Comparison of ENCODE assay signal across 23 mouse cellular contexts in the genomic region with DNA sequence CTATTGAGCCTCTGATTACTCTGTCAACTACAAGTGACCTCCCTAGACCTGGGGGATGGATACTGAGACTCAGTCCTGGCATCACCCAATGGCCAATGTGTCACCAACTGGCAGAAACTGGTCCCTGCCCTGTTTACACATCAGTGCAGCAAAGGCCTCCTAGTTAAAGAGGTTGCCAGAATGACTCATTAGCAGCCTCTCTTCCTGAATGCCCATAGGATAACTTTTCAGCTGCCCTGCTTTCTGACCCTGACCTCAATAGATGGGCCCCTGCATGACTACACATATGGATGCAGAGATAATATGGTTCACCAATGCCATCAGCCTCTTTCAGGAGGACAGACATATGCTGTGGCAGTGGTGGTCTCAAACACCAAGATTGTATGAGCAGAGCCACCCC. TPM values are rescaled to one million over a fixed set of nuclear protein-coding genes. Genes with fewer than 3 reads are reported as not detected.
"Had no signal": no experiment of that assay in that cellular context is flagged by ENCODE, and none has a peak within 500 bp of the region (broad histone marks: within the 10 kb centered on the region; RNA-seq: fewer than 3 reads in every experiment).

No protein-coding gene starts in this region.

- H3K27me3 ChIP-seq: neural tube, embryonic 15.5 days; stomach, embryonic 15.5 days had no signal

- H3K4me3 ChIP-seq: neural tube, embryonic 15.5 days; stomach, embryonic 15.5 days had no signal

- H3K4me2 ChIP-seq: neural tube, embryonic 15.5 days; stomach, embryonic 15.5 days had no signal

- H3K36me3 ChIP-seq: neural tube, embryonic 15.5 days; stomach, embryonic 15.5 days had no signal

- DNase-seq: retina, postnatal 1 day; right cerebral cortex, adult 18-20 months; right cerebral cortex, postnatal 14 days; right cerebral cortex, postnatal 25 days; right cerebral cortex, postnatal 4 days; spleen, adult 18-20 months; thymus, adult 18-20 months; thymus, adult 2 months; thymus, postnatal 14 days; thymus, postnatal 25 days; thymus, postnatal 36 days; thymus, postnatal 4 days had no signal

- H3K27ac ChIP-seq: neural tube, embryonic 15.5 days; stomach, embryonic 15.5 days; stomach, postnatal 0 days had no signal

- H3K9me3 ChIP-seq: neural tube, embryonic 15.5 days; stomach, embryonic 15.5 days had no signal

- H3K9ac ChIP-seq: neural tube, embryonic 15.5 days; stomach, embryonic 15.5 days had no signal

- H3K4me1 ChIP-seq: neural tube, embryonic 15.5 days; stomach, embryonic 15.5 days had no signal

RNA-seq across cellular contexts. Expression of gene Speer3, which starts 52.9 kb away (rescaled TPM):
- total RNA-seq: neutrophil, adult 5-6 weeks had no signal
- polyA plus RNA-seq: neural tube, embryonic 14.5 days; neural tube, embryonic 15.5 days; small intestine, adult 2 months; spleen, adult 2 months; stomach, embryonic 14.5 days; stomach, embryonic 15.5 days; stomach, embryonic 16.5 days; stomach, postnatal 0 days; thymus, adult 2 months; thymus, postnatal 0 days; urinary bladder, adult 2 months had no signal
